Mouse (Mus musculus) liver, postnatal 0 days (tissue): ENCODE data around the gene Sohlh1. TPM values are rescaled to one million over a fixed set of nuclear protein-coding genes. Genes with fewer than 3 reads are reported as not detected.

Source experiments
- ATAC-seq: fragments of 200-750 bp; cut with Nextera tagmentation; 2 replicates; pipeline ENCODE4 v1.8.0; 2017; ENCODE audit warnings: mild to moderate bottlenecking, moderate library complexity
- DNase-seq: peaks from one replicate; pipeline ENCODE4 v3.0.0-alpha.2; 2016
- H3K27ac ChIP-seq: fragments of 300-500 bp; sonication (generic); 2 replicates; pipeline ENCODE4 v1.5.1; 2014; ENCODE audit warnings: antibody characterized with exemption, moderate library complexity, mild to moderate bottlenecking, low read depth
- H3K27me3 ChIP-seq: fragments of 300-500 bp; sonication (generic); 2 replicates; pipeline ENCODE4 v1.6.1; 2014; ENCODE audit warnings: low read length, control low read depth, mixed read lengths; ENCODE audit not compliant: insufficient read depth
- H3K36me3 ChIP-seq: fragments of 300-500 bp; sonication (generic); replicated peaks from 2 replicates; pipeline ENCODE4 v1.6.1; 2014; ENCODE audit warnings: mild to moderate bottlenecking, control low read depth, low read length, moderate library complexity, mixed read lengths; ENCODE audit not compliant: insufficient read depth
- H3K4me1 ChIP-seq: fragments of 300-500 bp; sonication (generic); 2 replicates; pipeline ENCODE4 v1.6.1; 2014; ENCODE audit warnings: antibody characterized with exemption, mild to moderate bottlenecking, control low read depth; ENCODE audit not compliant: insufficient read depth
- H3K4me2 ChIP-seq: fragments of 300-500 bp; sonication (generic); 2 replicates; pipeline ENCODE4 v1.6.1; 2014; ENCODE audit warnings: low read depth, mild to moderate bottlenecking, low read length, moderate library complexity, mixed read lengths
- H3K4me3 ChIP-seq: fragments of 300-500 bp; sonication (generic); 2 replicates; pipeline ENCODE4 v1.5.1; 2014; ENCODE audit warnings: low read depth, low read length
- H3K9ac ChIP-seq: fragments of 300-500 bp; sonication (generic); replicated peaks from 2 replicates; pipeline ENCODE4 v1.6.1; 2014; ENCODE audit warnings: mild to moderate bottlenecking, moderate library complexity
- H3K9me3 ChIP-seq: fragments of 300-500 bp; sonication (generic); 2 replicates; pipeline ENCODE4 v1.6.1; 2016; ENCODE audit warnings: mild to moderate bottlenecking, control low read depth, low read length, mixed read lengths
- CTCF ChIP-seq: sonication (generic); IDR thresholded peaks from 2 replicates; pipeline ENCODE4 v1.5.1; 2016; ENCODE audit warnings: antibody characterized with exemption, low read depth
- EP300 ChIP-seq: IDR thresholded peaks from 2 replicates; pipeline ENCODE4 v1.6.1; 2016; ENCODE audit warnings: antibody characterized with exemption, low read depth, mild to moderate bottlenecking
- WGBS: fragments of 180-500 bp; shearing (Covaris S2); extraction: QIAGEN DNeasy Blood & Tissue Kit; methylation state at CpG from one replicate; pipeline ENCODE4 v1.1.7; 2014; ENCODE audit not compliant: insufficient replicate concordance; 5-methylcytosine and 5-hydroxymethylcytosine counted together
- polyA plus RNA-seq: library from polyadenylated mRNA; unstranded; fragments of >200 nt; fragmentation: Nextera tagmentation; extraction: Ambion mirVana; gene quantifications from 2 replicates; pipeline ENCODE4 v1.2.1, GENCODE M21; 2015

Gene Sohlh1
- polyA plus RNA-seq, 1 experiment from 2014 or later: not detected

DNA sequence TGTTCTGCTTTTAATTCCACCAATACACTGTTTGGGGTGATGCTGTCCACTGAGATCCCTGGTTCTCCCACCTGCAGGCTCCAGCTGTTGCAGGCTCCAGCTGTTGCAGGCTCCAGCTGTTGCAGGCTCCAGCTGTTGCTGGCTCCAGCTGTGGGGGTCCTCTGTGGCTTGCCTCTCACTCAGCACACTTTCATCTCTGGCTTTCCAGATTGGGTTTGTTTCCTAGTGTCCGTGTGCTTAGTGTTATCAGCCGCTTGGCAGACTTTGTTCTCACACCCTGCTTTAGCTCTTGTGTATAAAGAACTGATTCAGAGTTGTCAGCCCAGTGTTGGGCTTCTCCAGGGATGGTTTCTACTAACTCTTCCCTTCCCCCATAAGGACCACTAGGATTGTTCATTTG is 49.4 kb downstream of the Sohlh1 start:
- no peak overlapping the region for H3K9ac ChIP-seq
- no peaks in the 10 kb centered on the region for H3K36me3 ChIP-seq
- DNase-seq (no peak), ATAC-seq (no peak)
- no peak overlapping the region for H3K4me3 ChIP-seq
- no peak overlapping the region for H3K4me2 ChIP-seq
- no peak overlapping the region for H3K27ac ChIP-seq
- no peak for TF ChIP-seq EP300
- TF ChIP-seq CTCF: no peak
- H3K4me1 ChIP-seq: no peaks in the 10 kb centered on the region
- H3K9me3 ChIP-seq: no peaks in the 10 kb centered on the region
- no peaks in the 10 kb centered on the region for H3K27me3 ChIP-seq
- 25% methylated on average over 2 of the region's 2 CpGs for WGBS

Other genes starting within 250 kb of the Sohlh1 start
- gene Rabl6, start 238.7 kb downstream of the Sohlh1 start, polyA plus RNA-seq: 11.0 and 13.5 TPM in 2 replicates
- gene Ccdc183, start 229.6 kb downstream of the Sohlh1 start, polyA plus RNA-seq: 0.19 and 0.28 TPM in 2 replicates
- 43.3 and 55.1 TPM in 2 replicates for gene Tmem141, start 225.2 kb downstream of the Sohlh1 start, polyA plus RNA-seq
- gene Fcna, start 219.2 kb downstream of the Sohlh1 start, polyA plus RNA-seq: 95.4 and 100 TPM in 2 replicates
- 0.18 TPM in 1 of 2 replicates, not detected in the other for gene Lcn8, start 194.1 kb downstream of the Sohlh1 start, polyA plus RNA-seq
- not detected in 2 replicates for gene Lcn5, start 189.3 kb downstream of the Sohlh1 start, polyA plus RNA-seq
- gene Lcn6, start 170.5 kb downstream of the Sohlh1 start, polyA plus RNA-seq: not detected in 2 replicates
- gene Lcn10, start 164.5 kb downstream of the Sohlh1 start, polyA plus RNA-seq: not detected in 2 replicates
- gene Obp2a, start 147.2 kb downstream of the Sohlh1 start, polyA plus RNA-seq: not detected in 2 replicates
- 9.4 and 10.1 TPM in 2 replicates for gene Bmyc, start 140.5 kb downstream of the Sohlh1 start, polyA plus RNA-seq
- gene Obp2b, start 110.2 kb downstream of the Sohlh1 start, polyA plus RNA-seq: not detected in 2 replicates
- not detected in 2 replicates for gene Lcn3, start 81.7 kb downstream of the Sohlh1 start, polyA plus RNA-seq
- not detected in 2 replicates for gene Lcn11, start 70.2 kb downstream of the Sohlh1 start, polyA plus RNA-seq
- gene Gm13539, start 65.0 kb downstream of the Sohlh1 start, polyA plus RNA-seq: not detected in 2 replicates
- gene Glt6d1, start 31.4 kb downstream of the Sohlh1 start, polyA plus RNA-seq: not detected in 2 replicates
- gene Lcn9, start 24.1 kb downstream of the Sohlh1 start, polyA plus RNA-seq: not detected in 2 replicates
- gene Kcnt1, start 16.5 kb upstream of the Sohlh1 start, polyA plus RNA-seq: 0.11 TPM in 1 of 2 replicates, not detected in the other
- 3.1 and 3.3 TPM in 2 replicates for gene Camsap1, start 136.0 kb upstream of the Sohlh1 start, polyA plus RNA-seq
- gene Ubac1, start 174.5 kb upstream of the Sohlh1 start, polyA plus RNA-seq: 175 and 183 TPM in 2 replicates